Comparison of ENCODE assay signal across 22 mouse cellular contexts in genomic region chr7:134050371-134050770, GRCm38 (mm10).
DNase-seq lines count a peak whose midpoint lies in the region; ATAC-seq and TF ChIP-seq lines count a peak whose summit lies in the region.
"Had no signal": no experiment of that assay in that cellular context is flagged by ENCODE, and none has a peak within 500 bp of the region (broad histone marks: within the 10 kb centered on the region; RNA-seq: fewer than 3 reads in every experiment).

No protein-coding gene starts in this region.

- H3K36me3 ChIP-seq in lung, embryonic 14.5 days (ENCODE audit: insufficient read depth): no peaks in the 10 kb centered on the region
- H3K36me3 ChIP-seq: embryonic facial prominence, embryonic 12.5 days; embryonic facial prominence, embryonic 15.5 days; hindbrain, embryonic 12.5 days; hindbrain, embryonic 15.5 days had no signal

- peak; percentile 45 for DNase-seq in heart, adult 11 months
- DNase-seq in heart, adult 8-10 months (ENCODE audit: low spot score): no peak
- peak; percentile 71 for DNase-seq in lung, embryonic 14.5 days
- DNase-seq in lung, postnatal 25 days (ENCODE audit: low spot score): no peak
- DNase-seq in lung, postnatal 14 days: peak; percentile 21
- DNase-seq in lung, adult 18-20 months: no peak
- DNase-seq in lung, postnatal 36 days: peak; percentile 8
- DNase-seq in left cerebral cortex, adult 18-20 months (ENCODE audit: low spot score in 2 of 2): no peak
- DNase-seq: adrenal gland, postnatal 10 days; cerebellum, adult 11-12 months; cerebellum, adult 8-10 months; forebrain, postnatal 0 days; gastrocnemius, postnatal 25 days; heart, adult 2 months had no signal

- H3K27me3 ChIP-seq in lung, embryonic 14.5 days (ENCODE audit: insufficient read depth, low read length): no peaks in the 10 kb centered on the region
- H3K27me3 ChIP-seq: embryonic facial prominence, embryonic 12.5 days; embryonic facial prominence, embryonic 15.5 days; hindbrain, embryonic 12.5 days; hindbrain, embryonic 15.5 days had no signal

- H3K4me1 ChIP-seq in lung, embryonic 14.5 days (ENCODE audit: insufficient read depth): 0 out of 2 replicates have a peak, but pooled peaks cover 4% of the 10 kb centered on the region
- H3K4me1 ChIP-seq: embryonic facial prominence, embryonic 12.5 days; embryonic facial prominence, embryonic 15.5 days; hindbrain, embryonic 12.5 days; hindbrain, embryonic 15.5 days had no signal

- no peak overlapping the region for H3K9ac ChIP-seq in lung, embryonic 14.5 days
- H3K9ac ChIP-seq: embryonic facial prominence, embryonic 12.5 days; embryonic facial prominence, embryonic 15.5 days; forebrain, postnatal 0 days; hindbrain, embryonic 12.5 days; hindbrain, embryonic 15.5 days had no signal

- H3K4me3 ChIP-seq in lung, embryonic 14.5 days (ENCODE audit: low read depth, low read length): no peak overlapping the region
- H3K4me3 ChIP-seq: embryonic facial prominence, embryonic 12.5 days; embryonic facial prominence, embryonic 15.5 days; heart, adult 2 months; hindbrain, embryonic 12.5 days; hindbrain, embryonic 15.5 days had no signal

- no peak overlapping the region for H3K4me2 ChIP-seq in lung, embryonic 14.5 days
- H3K4me2 ChIP-seq: embryonic facial prominence, embryonic 12.5 days; embryonic facial prominence, embryonic 15.5 days; heart, embryonic 11.5 days; hindbrain, embryonic 12.5 days; hindbrain, embryonic 15.5 days had no signal

- no peak for ATAC-seq in lung, embryonic 14.5 days (ENCODE audit: insufficient read depth)
- ATAC-seq: activated CD4-positive, CD25-positive, alpha-beta regulatory T cell, adult 4 months; CD4-positive, CD25-positive, alpha-beta regulatory T cell, adult 4 months; forebrain, embryonic 14.5 days; forebrain, postnatal 0 days had no signal

- H3K9me3 ChIP-seq in lung, embryonic 14.5 days (ENCODE audit: low read depth, low read length): no peaks in the 10 kb centered on the region
- H3K9me3 ChIP-seq: embryonic facial prominence, embryonic 12.5 days; embryonic facial prominence, embryonic 15.5 days; hindbrain, embryonic 12.5 days; hindbrain, embryonic 15.5 days had no signal

- 29% methylated on average over 1 of the region's 1 CpGs for WGBS in lung, embryonic 14.5 days

- TF ChIP-seq CTCF in lung, embryonic 14.5 days (IDR thresholded peaks at IDR 0.05; ENCODE audit: low read depth): no peak

- H3K27ac ChIP-seq in lung, embryonic 14.5 days (ENCODE audit: low read depth): no peak overlapping the region
- H3K27ac ChIP-seq: embryonic facial prominence, embryonic 12.5 days; embryonic facial prominence, embryonic 15.5 days; heart, adult 2 months; hindbrain, embryonic 12.5 days; hindbrain, embryonic 15.5 days had no signal

Comparison
In these comparisons a context has a peak if more than half of its experiments do, and no peak if none do; other contexts are left out.
1. DNase-seq: peak in heart, adult 11 months (single experiment), lung, embryonic 14.5 days (single experiment), lung, postnatal 14 days (single experiment) and lung, postnatal 36 days (single experiment); none in heart, adult 8-10 months (single experiment), lung, postnatal 25 days (single experiment), lung, adult 18-20 months (0 of 2) and left cerebral cortex, adult 18-20 months (0 of 2).